Mouse (Mus musculus): Measurements from ENCODE around the gene Rasl11b. TPM values are rescaled to one million over a fixed set of nuclear protein-coding genes. Genes with fewer than 3 reads are reported as not detected.

The Rasl11b gene
- polyA plus RNA-seq, 1 experiment from 2014 or later: 30.1 TPM

DNA sequence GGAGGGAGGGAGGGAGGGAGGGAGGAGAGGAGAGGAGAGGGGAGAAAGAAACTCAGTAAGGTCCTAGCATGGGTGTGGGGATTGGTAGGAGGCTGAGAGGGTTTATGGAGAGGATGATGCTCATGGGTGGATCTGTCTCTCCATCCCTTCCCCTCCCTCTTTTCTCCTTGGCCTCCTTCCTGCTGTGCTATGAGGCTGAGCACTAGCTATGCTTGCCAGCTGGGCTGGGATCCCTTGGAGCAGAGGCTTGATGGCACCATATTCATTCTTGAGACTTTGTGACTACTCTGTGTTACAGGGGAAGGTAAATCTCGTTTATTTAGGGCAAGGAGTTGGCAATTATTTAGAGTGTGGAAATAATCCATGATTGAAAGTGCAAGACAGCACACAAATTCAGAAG lies 33.9 kb downstream of the Rasl11b start:
- H3K4me3 ChIP-seq (ENCODE audit: low read depth, low read length): no peak overlapping the region
- no peaks in the 10 kb centered on the region for H3K36me3 ChIP-seq (ENCODE audit: control insufficient read depth, insufficient read depth, low read length)
- ATAC-seq (ENCODE audit: low FRiP score) (no peak), DNase-seq (ENCODE audit: low spot score) (no peak)
- no peak overlapping the region for H3K4me2 ChIP-seq (replicated peaks; ENCODE audit: low read depth, low read length)
- no peaks in the 10 kb centered on the region for H3K9me3 ChIP-seq (ENCODE audit: control insufficient read depth, low read length)
- no peaks in the 10 kb centered on the region for H3K27me3 ChIP-seq (ENCODE audit: control insufficient read depth, insufficient read depth, low read length)
- H3K4me1 ChIP-seq (replicated peaks; ENCODE audit: control insufficient read depth, insufficient read depth, low read length): peaks cover 2% of the 10 kb centered on the region
- 56% methylated on average over 1 of the region's 1 CpGs for WGBS
- H3K27ac ChIP-seq (ENCODE audit: low read depth, low read length): no peak overlapping the region
- H3K9ac ChIP-seq (ENCODE audit: low read depth, low read length): no peak overlapping the region

- Histone ChIP-seq H3K9ac (ENCODE audit: low read depth, low read length) (no peak overlapping the region), H3K4me3 (ENCODE audit: low read depth, low read length) (no peak overlapping the region), H3K9me3 (ENCODE audit: control insufficient read depth, low read length) (no peaks in the 10 kb centered on the region), H3K27ac (ENCODE audit: low read depth, low read length) (no peak overlapping the region), H3K36me3 (ENCODE audit: control insufficient read depth, insufficient read depth, low read length) (no peaks in the 10 kb centered on the region), H3K4me2 (replicated peaks; ENCODE audit: low read depth, low read length) (no peak overlapping the region), H3K4me1 (replicated peaks; ENCODE audit: control insufficient read depth, insufficient read depth, low read length) (peaks cover 2% of the 10 kb centered on the region), H3K27me3 (ENCODE audit: control insufficient read depth, insufficient read depth, low read length) (no peaks in the 10 kb centered on the region)
- WGBS: 54% methylated on average over 11 of the region's 11 CpGs
- DNase-seq (ENCODE audit: low spot score) (no peak), ATAC-seq (ENCODE audit: low FRiP score) (peak; percentile 14; the same call in 1 of the 2 replicates)
Measured at GRCm38 (mm10) chr5:74229775-74230413, 34.8 kb downstream of the Rasl11b start.

DNA sequence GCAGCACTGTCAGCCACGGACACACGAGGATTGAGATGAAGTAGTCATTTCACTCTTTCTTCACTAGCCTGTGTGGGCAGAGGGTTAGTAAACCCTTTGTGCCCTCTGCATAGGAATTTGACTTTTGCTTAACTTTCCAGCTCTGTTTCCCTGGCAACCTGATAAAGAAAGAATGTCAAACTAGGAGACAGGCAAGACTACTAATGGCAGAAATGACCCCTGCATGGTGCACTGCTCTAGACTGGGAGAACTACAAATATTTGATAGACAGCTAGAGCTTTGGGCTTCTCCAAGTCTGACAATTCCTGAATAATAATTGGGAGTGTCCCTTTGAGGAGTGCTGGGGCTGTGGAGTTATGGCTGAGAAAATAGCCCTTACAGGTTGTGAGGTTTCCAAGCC lies 35.4 kb downstream of the Rasl11b start:
- no peak overlapping the region for H3K4me3 ChIP-seq (ENCODE audit: low read depth, low read length)
- DNase-seq (ENCODE audit: low spot score): no peak
- no peaks in the 10 kb centered on the region for H3K27me3 ChIP-seq (ENCODE audit: control insufficient read depth, insufficient read depth, low read length)
- WGBS: 47% methylated on average over 2 of the region's 2 CpGs
- peaks cover 2% of the 10 kb centered on the region for H3K4me1 ChIP-seq (replicated peaks; ENCODE audit: control insufficient read depth, insufficient read depth, low read length)
- no peak overlapping the region for H3K9ac ChIP-seq (ENCODE audit: low read depth, low read length)
- H3K36me3 ChIP-seq (ENCODE audit: control insufficient read depth, insufficient read depth, low read length): no peaks in the 10 kb centered on the region
- H3K4me2 ChIP-seq (replicated peaks; ENCODE audit: low read depth, low read length): no peak overlapping the region
- 0 out of 2 replicates have a peak, but pooled peaks have one; percentile 25 for ATAC-seq (ENCODE audit: low FRiP score)
- no peak overlapping the region for H3K27ac ChIP-seq (ENCODE audit: low read depth, low read length)
- H3K9me3 ChIP-seq (ENCODE audit: control insufficient read depth, low read length): no peaks in the 10 kb centered on the region

GRCm38 (mm10) chr5:74233808-74234207 lies 38.7 kb downstream of the Rasl11b start:
- DNase-seq (ENCODE audit: low spot score): no peak
- WGBS: 91% methylated on average over 7 of the region's 7 CpGs

GRCm38 (mm10) chr5:74239369-74239768 lies 44.3 kb downstream of the Rasl11b start:
- Histone ChIP-seq H3K36me3 (ENCODE audit: control insufficient read depth, insufficient read depth, low read length) (no peaks in the 10 kb centered on the region), H3K4me3 (ENCODE audit: low read depth, low read length) (no peak overlapping the region), H3K9ac (ENCODE audit: low read depth, low read length) (no peak overlapping the region), H3K9me3 (ENCODE audit: control insufficient read depth, low read length) (no peaks in the 10 kb centered on the region), H3K4me2 (replicated peaks; ENCODE audit: low read depth, low read length) (no peak overlapping the region), H3K27me3 (ENCODE audit: control insufficient read depth, insufficient read depth, low read length) (no peaks in the 10 kb centered on the region), H3K27ac (ENCODE audit: low read depth, low read length) (no peak overlapping the region), H3K4me1 (replicated peaks; ENCODE audit: control insufficient read depth, insufficient read depth, low read length) (no peaks in the 10 kb centered on the region)
- no peak for ATAC-seq (ENCODE audit: low FRiP score)
- DNase-seq (ENCODE audit: low spot score): no peak
- 81% methylated on average over 1 of the region's 1 CpGs for WGBS

More at GRCm38 (mm10) chr5:74233808-74234207, 38.7 kb downstream of the Rasl11b start:
- no peak for ATAC-seq (ENCODE audit: low FRiP score)
- Histone ChIP-seq H3K27ac (ENCODE audit: low read depth, low read length) (no peak overlapping the region), H3K36me3 (ENCODE audit: control insufficient read depth, insufficient read depth, low read length) (no peaks in the 10 kb centered on the region), H3K9ac (ENCODE audit: low read depth, low read length) (no peak overlapping the region), H3K4me2 (replicated peaks; ENCODE audit: low read depth, low read length) (no peak overlapping the region), H3K4me1 (replicated peaks; ENCODE audit: control insufficient read depth, insufficient read depth, low read length) (peaks cover 2% of the 10 kb centered on the region), H3K27me3 (ENCODE audit: control insufficient read depth, insufficient read depth, low read length) (no peaks in the 10 kb centered on the region), H3K9me3 (ENCODE audit: control insufficient read depth, low read length) (no peaks in the 10 kb centered on the region), H3K4me3 (ENCODE audit: low read depth, low read length) (no peak overlapping the region)

DNA sequence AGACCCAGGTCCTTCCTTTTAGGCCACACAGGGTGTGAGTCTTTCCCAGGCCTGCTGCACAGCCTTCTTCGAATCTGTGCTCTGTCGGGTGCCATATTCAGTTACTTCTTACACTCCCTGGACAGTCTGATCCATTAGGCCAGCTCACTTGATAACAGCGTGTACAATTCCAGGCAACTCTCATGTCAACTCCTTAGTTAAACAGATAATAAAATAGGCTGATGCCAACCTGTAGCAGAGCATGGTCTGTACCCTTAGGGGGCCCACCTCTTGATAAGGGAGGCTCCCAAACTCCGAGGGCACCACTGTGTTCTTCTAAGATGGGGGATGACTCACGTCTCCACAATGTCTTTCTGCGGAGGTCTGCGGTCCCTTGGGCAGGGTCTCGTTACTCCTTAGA lies 45.2 kb downstream of the Rasl11b start:
- no peak overlapping the region for H3K4me2 ChIP-seq (replicated peaks; ENCODE audit: low read depth, low read length)
- no peaks in the 10 kb centered on the region for H3K27me3 ChIP-seq (ENCODE audit: control insufficient read depth, insufficient read depth, low read length)
- ATAC-seq (ENCODE audit: low FRiP score): no peak
- WGBS: 62% methylated on average over 8 of the region's 8 CpGs
- H3K36me3 ChIP-seq (ENCODE audit: control insufficient read depth, insufficient read depth, low read length): no peaks in the 10 kb centered on the region
- no peak overlapping the region for H3K4me3 ChIP-seq (ENCODE audit: low read depth, low read length)
- no peak for DNase-seq (ENCODE audit: low spot score)
- H3K27ac ChIP-seq (ENCODE audit: low read depth, low read length): no peak overlapping the region
- H3K9me3 ChIP-seq (ENCODE audit: control insufficient read depth, low read length): no peaks in the 10 kb centered on the region
- H3K9ac ChIP-seq (ENCODE audit: low read depth, low read length): no peak overlapping the region
- no peaks in the 10 kb centered on the region for H3K4me1 ChIP-seq (replicated peaks; ENCODE audit: control insufficient read depth, insufficient read depth, low read length)

GRCm38 (mm10) chr5:74240926-74241680 lies 46.0 kb downstream of the Rasl11b start:
- H3K9ac ChIP-seq (ENCODE audit: low read depth, low read length): no peak overlapping the region
- H3K36me3 ChIP-seq (ENCODE audit: control insufficient read depth, insufficient read depth, low read length): no peaks in the 10 kb centered on the region
- H3K27me3 ChIP-seq (ENCODE audit: control insufficient read depth, insufficient read depth, low read length): no peaks in the 10 kb centered on the region
- H3K4me2 ChIP-seq (replicated peaks; ENCODE audit: low read depth, low read length): no peak overlapping the region
- no peak for ATAC-seq (ENCODE audit: low FRiP score)
- WGBS: 47% methylated on average over 13 of the region's 13 CpGs
- no peak overlapping the region for H3K27ac ChIP-seq (ENCODE audit: low read depth, low read length)
- H3K4me3 ChIP-seq (ENCODE audit: low read depth, low read length): no peak overlapping the region
- H3K4me1 ChIP-seq (replicated peaks; ENCODE audit: control insufficient read depth, insufficient read depth, low read length): no peaks in the 10 kb centered on the region
- no peaks in the 10 kb centered on the region for H3K9me3 ChIP-seq (ENCODE audit: control insufficient read depth, low read length)
- no peak for DNase-seq (ENCODE audit: low spot score)

DNA sequence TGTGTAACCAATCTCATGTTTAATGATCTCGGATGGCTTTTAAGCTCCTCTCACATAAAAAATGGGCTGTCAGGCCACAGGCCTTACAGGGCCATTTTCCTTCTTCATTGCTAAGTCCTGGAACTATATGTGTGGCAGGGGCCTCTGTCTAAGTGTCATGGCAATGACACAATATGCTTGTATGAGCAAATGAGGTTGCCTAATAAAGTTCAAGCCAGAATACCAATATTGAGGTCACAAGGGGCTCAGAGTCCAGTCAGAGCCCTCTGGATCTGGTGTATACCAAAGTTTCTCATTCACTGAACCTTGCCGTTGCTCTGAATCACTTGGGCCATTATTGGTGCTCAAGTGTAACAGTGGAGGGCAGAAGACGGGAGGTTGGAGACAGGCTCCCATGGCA lies 47.6 kb downstream of the Rasl11b start:
- Histone ChIP-seq H3K27ac (ENCODE audit: low read depth, low read length) (no peak overlapping the region), H3K9ac (ENCODE audit: low read depth, low read length) (no peak overlapping the region), H3K36me3 (ENCODE audit: control insufficient read depth, insufficient read depth, low read length) (no peaks in the 10 kb centered on the region)

More for the DNA sequence above, 47.6 kb downstream of the Rasl11b start:
- H3K9me3 ChIP-seq (ENCODE audit: control insufficient read depth, low read length): no peaks in the 10 kb centered on the region
- H3K27me3 ChIP-seq (ENCODE audit: control insufficient read depth, insufficient read depth, low read length): no peaks in the 10 kb centered on the region
- H3K4me3 ChIP-seq (ENCODE audit: low read depth, low read length): no peak overlapping the region
- DNase-seq (ENCODE audit: low spot score) (no peak), ATAC-seq (ENCODE audit: low FRiP score) (no peak)
- H3K4me2 ChIP-seq (replicated peaks; ENCODE audit: low read depth, low read length): no peak overlapping the region
- WGBS: 54% methylated on average over 3 of the region's 3 CpGs
- no peaks in the 10 kb centered on the region for H3K4me1 ChIP-seq (replicated peaks; ENCODE audit: control insufficient read depth, insufficient read depth, low read length)
